Mouse (Mus musculus) myocyte (in vitro differentiated cells): ENCODE results near the gene Tub.

ENCODE experiments used
- E2F4 ChIP-seq: IDR thresholded peaks from one replicate; pipeline ENCODE4 v1.6.1; 2011; ENCODE audit warnings: mild to moderate bottlenecking, control low read depth, moderate library complexity; ENCODE audit not compliant: insufficient read depth
- POLR2A ChIP-seq: IDR thresholded peaks from one replicate; pipeline ENCODE4 v1.6.1; 2011; ENCODE audit warnings: low read depth, mild to moderate bottlenecking, control low read depth, moderate library complexity; ENCODE audit not compliant: insufficient read length

- TF ChIP-seq POLR2A (no peak), E2F4 (no peak)
Measured at GRCm38 (mm10) chr7:108903969-108904368, 46.2 kb upstream of the Tub start.
